In the genomic region with DNA sequence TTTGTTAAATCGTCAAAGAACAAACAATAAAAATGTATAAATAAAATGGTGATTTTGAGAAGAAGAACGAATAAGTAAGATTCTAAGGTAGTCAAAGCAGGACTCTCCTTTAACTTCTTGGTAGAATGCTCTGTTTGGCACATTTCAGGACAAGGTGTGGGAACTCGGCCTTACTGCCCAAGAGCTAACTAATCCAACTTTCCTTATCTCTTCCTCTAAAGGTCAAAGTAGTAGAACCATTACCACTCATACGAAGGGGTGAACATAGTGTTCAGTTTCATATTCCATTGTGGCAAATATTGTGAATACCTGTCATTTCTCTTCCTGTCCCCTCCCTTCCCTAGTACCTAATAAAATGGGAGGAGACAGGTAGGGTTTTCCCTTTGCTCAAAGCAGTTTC, we compare ENCODE assay signal across 14 mouse cellular contexts.
"Had no signal": no experiment of that assay in that cellular context is flagged by ENCODE, and none has a peak within 500 bp of the region (broad histone marks: within the 10 kb centered on the region; RNA-seq: fewer than 3 reads in every experiment).

No protein-coding gene starts in this region.

- H3K4me1 ChIP-seq: midbrain, embryonic 10.5 days; midbrain, embryonic 12.5 days; neural tube, embryonic 12.5 days; stomach, embryonic 15.5 days had no signal

- H3K27ac ChIP-seq: liver, embryonic 14.5 days; midbrain, embryonic 10.5 days; midbrain, embryonic 12.5 days; neural tube, embryonic 12.5 days; stomach, embryonic 15.5 days had no signal

- H3K4me2 ChIP-seq: lung, embryonic 14.5 days; midbrain, embryonic 12.5 days; neural tube, embryonic 12.5 days; stomach, embryonic 15.5 days had no signal

- DNase-seq: lung, adult 18-20 months; lung, embryonic 14.5 days; lung, postnatal 14 days; lung, postnatal 36 days; midbrain, embryonic 14.5 days; right cerebral cortex, postnatal 14 days; thymus, adult 2 months; thymus, postnatal 25 days; thymus, postnatal 4 days had no signal

- H3K9me3 ChIP-seq: midbrain, embryonic 10.5 days; midbrain, embryonic 12.5 days; neural tube, embryonic 12.5 days; stomach, embryonic 15.5 days had no signal

- H3K36me3 ChIP-seq: midbrain, embryonic 10.5 days; midbrain, embryonic 12.5 days; neural tube, embryonic 12.5 days; stomach, embryonic 15.5 days had no signal

- H3K9ac ChIP-seq: liver, embryonic 14.5 days; lung, embryonic 14.5 days; midbrain, embryonic 12.5 days; neural tube, embryonic 12.5 days; stomach, embryonic 15.5 days had no signal

- H3K27me3 ChIP-seq: midbrain, embryonic 12.5 days; neural tube, embryonic 12.5 days; stomach, embryonic 15.5 days had no signal

- H3K4me3 ChIP-seq: midbrain, embryonic 10.5 days; midbrain, embryonic 12.5 days; neural tube, embryonic 12.5 days; stomach, embryonic 15.5 days had no signal
